Mouse (Mus musculus): ENCODE results near the gene Pm20d1. TPM values are rescaled to one million over a fixed set of nuclear protein-coding genes. Genes with fewer than 3 reads are reported as not detected.

Pm20d1 gene
- polyA plus RNA-seq, 1 experiment: 0.01 TPM

DNA sequence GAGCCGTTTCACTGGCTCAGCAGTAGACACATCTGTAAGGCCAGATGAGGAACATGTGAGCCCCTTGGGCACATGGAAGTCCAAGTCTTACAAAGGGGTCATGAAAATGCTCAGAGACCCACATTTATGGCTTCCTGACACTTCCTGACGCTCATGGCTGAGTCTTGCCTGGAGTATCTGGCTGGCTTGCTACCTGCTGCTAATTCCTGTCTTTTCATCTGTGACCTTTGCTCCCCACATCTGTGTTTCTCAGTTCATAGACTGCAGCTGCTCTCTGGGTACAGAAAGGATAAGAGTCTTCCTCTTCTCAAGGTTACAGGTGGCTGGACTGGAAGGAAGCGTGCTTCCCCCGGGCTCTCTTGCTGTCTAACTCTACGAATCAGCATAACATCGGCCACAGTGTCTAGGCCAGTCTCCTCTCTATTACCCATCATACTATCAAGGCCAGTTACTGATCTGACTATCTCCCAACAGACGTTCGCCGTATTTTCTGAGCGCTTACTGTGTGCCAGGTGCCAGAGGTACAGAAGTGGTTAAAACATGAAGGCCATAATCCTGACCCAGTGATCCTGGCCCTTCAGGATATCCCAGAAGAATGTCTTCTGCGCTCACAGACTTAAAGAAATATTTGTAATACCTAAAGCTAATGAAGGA, 27.5 kb downstream of the Pm20d1 start:
- no peaks in the 10 kb centered on the region for H3K27me3 ChIP-seq (ENCODE audit: control insufficient read depth, insufficient read depth, insufficient read length)
- no peaks in the 10 kb centered on the region for H3K79me2 ChIP-seq (ENCODE audit: control insufficient read depth, insufficient read depth)
- H3K4me2 ChIP-seq (ENCODE audit: low read depth): no peak overlapping the region
- H3ac ChIP-seq (ENCODE audit: control insufficient read depth, insufficient read length): no peak overlapping the region
- no peak for TF ChIP-seq POLR2A (IDR thresholded peaks at IDR 0.05; ENCODE audit: insufficient read length, low read depth)
- no peak for TF ChIP-seq TCF3 (IDR thresholded peaks at IDR 0.05; ENCODE audit: insufficient read length, low read depth)
- no peak for TF ChIP-seq MYOG (IDR thresholded peaks at IDR 0.05; ENCODE audit: control insufficient read depth in 1 of 3, insufficient read depth in 1 of 3, insufficient read length in 2 of 3, low read depth in 2 of 3)
- no peak for TF ChIP-seq E2F4 (IDR thresholded peaks at IDR 0.05; ENCODE audit: insufficient read depth)
- TF ChIP-seq TCF12 (IDR thresholded peaks at IDR 0.05; ENCODE audit: insufficient read depth, poor library complexity, severe bottlenecking): no peak
- TF ChIP-seq POLR2AphosphoS2 (IDR thresholded peaks at IDR 0.05; ENCODE audit: insufficient read length, low read depth): no peak
- no peak for TF ChIP-seq MAX (IDR thresholded peaks at IDR 0.05; ENCODE audit: low read depth)
- no peak for TF ChIP-seq REST (IDR thresholded peaks at IDR 0.05; ENCODE audit: insufficient read depth, insufficient read length)
- no peak for TF ChIP-seq MYOD1 (IDR thresholded peaks at IDR 0.05; ENCODE audit: control insufficient read depth in 1 of 3, insufficient read length in 2 of 3, low read depth in 2 of 3)
- TF ChIP-seq SRF (IDR thresholded peaks at IDR 0.05; ENCODE audit: control insufficient read depth, insufficient read length, low read depth): no peak
- no peak for TF ChIP-seq CEBPB (IDR thresholded peaks at IDR 0.05; ENCODE audit: insufficient read depth, poor library complexity, severe bottlenecking)
- no peak for TF ChIP-seq USF1 (IDR thresholded peaks at IDR 0.05; ENCODE audit: low read depth)
- H3K36me3 ChIP-seq (ENCODE audit: control insufficient read depth, insufficient read depth): no peaks in the 10 kb centered on the region
- no peak overlapping the region for H3K4me3 ChIP-seq

DNA sequence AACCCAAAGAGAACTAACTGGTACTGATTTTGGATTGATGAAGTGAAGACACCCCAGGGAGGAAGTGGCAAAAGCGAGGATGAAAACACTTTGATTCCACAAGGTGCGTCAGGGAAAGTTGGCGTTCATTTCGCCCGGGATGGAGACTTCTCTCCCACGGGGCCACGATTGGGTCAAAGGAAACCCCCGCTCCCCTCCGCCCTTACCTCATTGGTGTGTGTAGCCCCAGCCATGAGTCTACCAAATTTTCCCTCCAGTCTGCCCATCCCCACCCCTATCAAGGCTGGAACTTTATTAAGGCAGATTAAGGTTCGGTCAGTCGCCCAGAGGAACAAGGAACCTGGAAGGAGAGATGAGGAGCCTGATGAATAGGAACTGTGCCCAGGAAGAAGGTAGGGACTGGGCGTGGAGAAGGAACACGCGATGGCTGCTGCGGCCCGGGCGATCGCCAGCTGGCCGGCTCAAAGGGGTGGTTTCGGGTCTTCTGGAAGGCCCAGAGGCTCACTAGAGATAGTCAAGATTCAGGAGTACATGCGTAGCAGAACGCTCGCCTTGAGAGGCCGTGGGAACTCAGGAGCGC, 30.1 kb downstream of the Pm20d1 start, which contains the start of gene Slc41a1:
Gene Slc41a1 (plus strand): TSS at position 287 of the 580 bp plus-strand sequence.
- Histone ChIP-seq H3K4me2 (ENCODE audit: low read depth) (peak within 1 kb of the TSS; percentile 91), H3K4me3 (peak within 1 kb of the TSS; percentile 62), H3K36me3 (ENCODE audit: control insufficient read depth, insufficient read depth) (no peaks in the 10 kb centered on the region), H3K79me2 (ENCODE audit: control insufficient read depth, insufficient read depth) (no peaks in the 10 kb centered on the region), H3ac (ENCODE audit: control insufficient read depth, insufficient read length) (peak within 1 kb of the TSS; percentile 44), H3K27me3 (ENCODE audit: control insufficient read depth, insufficient read depth, insufficient read length) (no peaks in the 10 kb centered on the region)
- no peak for TF ChIP-seq USF1 (IDR thresholded peaks at IDR 0.05; ENCODE audit: low read depth)
- no peak for TF ChIP-seq SRF (IDR thresholded peaks at IDR 0.05; ENCODE audit: control insufficient read depth, insufficient read length, low read depth)
- no peak for TF ChIP-seq TCF3 (IDR thresholded peaks at IDR 0.05; ENCODE audit: insufficient read length, low read depth)
- TF ChIP-seq POLR2AphosphoS2 (IDR thresholded peaks at IDR 0.05; ENCODE audit: insufficient read length, low read depth): no peak
- no peak for TF ChIP-seq TCF12 (IDR thresholded peaks at IDR 0.05; ENCODE audit: insufficient read depth, poor library complexity, severe bottlenecking)
- no peak for TF ChIP-seq CEBPB (IDR thresholded peaks at IDR 0.05; ENCODE audit: insufficient read depth, poor library complexity, severe bottlenecking)
- TF ChIP-seq MAX (IDR thresholded peaks at IDR 0.05; ENCODE audit: low read depth): no peak
- no peak for TF ChIP-seq POLR2A (IDR thresholded peaks at IDR 0.05; ENCODE audit: insufficient read length, low read depth)
- TF ChIP-seq REST (IDR thresholded peaks at IDR 0.05; ENCODE audit: insufficient read depth, insufficient read length): no peak

DNA sequence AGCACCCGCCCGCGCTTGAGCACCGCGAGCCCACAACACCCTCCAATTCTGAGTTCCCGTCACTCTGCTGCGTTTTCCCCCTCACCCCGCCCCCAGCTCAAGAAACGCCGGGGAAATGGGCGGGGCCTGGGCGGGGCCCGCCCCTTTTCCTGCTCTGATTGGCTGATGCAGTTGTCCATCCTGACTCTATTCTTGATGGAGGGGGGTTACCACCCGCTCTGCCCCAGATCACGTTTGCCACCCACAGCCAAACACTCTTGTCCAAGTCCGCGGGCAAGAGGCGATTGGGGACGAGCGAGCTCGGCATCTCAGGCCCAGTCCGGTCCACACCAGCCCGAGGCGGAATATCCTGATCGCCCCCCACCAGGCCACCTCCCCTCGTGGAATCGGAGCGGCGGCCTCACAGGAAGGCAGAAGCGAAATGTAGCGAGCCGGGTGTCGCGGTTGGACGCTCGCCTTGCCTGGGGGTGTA, 30.6 kb downstream of the Pm20d1 start:
- peak overlapping the region; percentile 91 for H3K4me2 ChIP-seq (ENCODE audit: low read depth)
- H3K36me3 ChIP-seq (ENCODE audit: control insufficient read depth, insufficient read depth): no peaks in the 10 kb centered on the region
- TF ChIP-seq POLR2A (IDR thresholded peaks at IDR 0.05; ENCODE audit: insufficient read length, low read depth): peak; percentile 85
- TF ChIP-seq POLR2AphosphoS2 (IDR thresholded peaks at IDR 0.05; ENCODE audit: insufficient read length, low read depth): peak; percentile 87
- no peak for TF ChIP-seq TCF12 (IDR thresholded peaks at IDR 0.05; ENCODE audit: insufficient read depth, poor library complexity, severe bottlenecking)
- TF ChIP-seq MAX (IDR thresholded peaks at IDR 0.05; ENCODE audit: low read depth): no peak
- H3K79me2 ChIP-seq (ENCODE audit: control insufficient read depth, insufficient read depth): no peaks in the 10 kb centered on the region
- peak overlapping the region; percentile 44 for H3ac ChIP-seq (ENCODE audit: control insufficient read depth, insufficient read length)
- no peaks in the 10 kb centered on the region for H3K27me3 ChIP-seq (ENCODE audit: control insufficient read depth, insufficient read depth, insufficient read length)
- peak overlapping the region; percentile 62 for H3K4me3 ChIP-seq

DNA sequence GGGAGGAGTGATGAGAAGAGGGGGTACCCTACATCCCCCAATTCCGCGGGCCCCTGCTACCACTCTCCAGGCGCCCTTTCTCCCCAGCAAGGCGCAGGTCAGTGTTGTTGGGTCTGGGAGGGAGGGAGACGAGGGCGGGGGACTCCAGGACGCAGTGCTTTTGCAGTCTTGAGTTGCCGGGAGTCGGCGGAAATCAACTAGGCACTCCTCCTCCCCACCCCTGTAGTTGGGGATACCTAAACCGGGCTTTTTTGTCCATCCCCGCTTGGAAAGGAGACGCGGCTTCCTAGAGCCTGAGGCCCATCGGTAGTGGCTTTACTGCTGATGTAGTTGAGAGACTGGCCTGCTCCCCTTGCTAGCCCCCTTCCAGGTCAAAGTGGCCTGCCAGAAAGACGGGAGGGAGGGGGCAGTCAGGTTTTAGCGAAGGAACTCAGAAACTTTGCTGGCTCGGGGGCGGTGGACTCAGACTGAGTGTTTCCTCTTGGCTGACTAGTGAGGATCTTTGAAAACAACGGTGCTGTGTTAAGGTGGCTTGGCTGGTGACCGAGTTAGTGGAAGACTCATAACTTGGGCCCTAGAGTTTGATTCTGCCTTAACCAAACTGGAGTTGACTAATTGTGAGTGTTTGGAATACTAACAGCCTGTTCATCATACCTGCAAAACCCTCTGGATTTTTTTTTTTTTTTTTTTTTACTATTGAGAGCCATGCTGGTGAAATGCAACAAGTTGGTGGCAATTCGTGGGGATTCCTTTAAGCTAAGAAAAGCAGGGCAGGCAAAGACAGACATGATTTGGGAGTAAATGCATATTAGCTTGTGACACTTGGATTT, 31.3 kb downstream of the Pm20d1 start:
- TF ChIP-seq E2F4 (IDR thresholded peaks at IDR 0.05; ENCODE audit: insufficient read depth) (no peak), CEBPB (IDR thresholded peaks at IDR 0.05; ENCODE audit: insufficient read depth, poor library complexity, severe bottlenecking) (no peak), USF1 (IDR thresholded peaks at IDR 0.05; ENCODE audit: low read depth) (no peak), TCF12 (IDR thresholded peaks at IDR 0.05; ENCODE audit: insufficient read depth, poor library complexity, severe bottlenecking) (no peak), REST (IDR thresholded peaks at IDR 0.05; ENCODE audit: insufficient read depth, insufficient read length) (no peak), POLR2A (IDR thresholded peaks at IDR 0.05; ENCODE audit: insufficient read length, low read depth) (no peak), TCF3 (IDR thresholded peaks at IDR 0.05; ENCODE audit: insufficient read length, low read depth) (no peak), MAX (IDR thresholded peaks at IDR 0.05; ENCODE audit: low read depth) (no peak), MYOG (IDR thresholded peaks at IDR 0.05; ENCODE audit: control insufficient read depth in 1 of 3, insufficient read depth in 1 of 3, insufficient read length in 2 of 3, low read depth in 2 of 3) (no peak), POLR2AphosphoS2 (IDR thresholded peaks at IDR 0.05; ENCODE audit: insufficient read length, low read depth) (no peak), SRF (IDR thresholded peaks at IDR 0.05; ENCODE audit: control insufficient read depth, insufficient read length, low read depth) (no peak)
- Histone ChIP-seq H3K79me2 (ENCODE audit: control insufficient read depth, insufficient read depth) (no peaks in the 10 kb centered on the region), H3K4me2 (ENCODE audit: low read depth) (peak overlapping the region; percentile 74), H3K27me3 (ENCODE audit: control insufficient read depth, insufficient read depth, insufficient read length) (no peaks in the 10 kb centered on the region), H3K36me3 (ENCODE audit: control insufficient read depth, insufficient read depth) (no peaks in the 10 kb centered on the region), H3K4me3 (peak overlapping the region; percentile 62), H3ac (ENCODE audit: control insufficient read depth, insufficient read length) (peak overlapping the region; percentile 44)
